Mouse (Mus musculus) bone marrow macrophage, adult 2 months (primary cell): ENCODE measurements around the gene Snapc2.

Source experiments
- CTCF ChIP-seq: IDR thresholded peaks from 2 replicates; pipeline ENCODE4 v1.5.1; 2012; ENCODE audit warnings: low read depth, mild to moderate bottlenecking, low read length, moderate library complexity
- POLR2A ChIP-seq: IDR thresholded peaks from 2 replicates; pipeline ENCODE4 v1.6.1; 2012; ENCODE audit warnings: mild to moderate bottlenecking, low read depth, low read length, borderline replicate concordance

- no peak for TF ChIP-seq CTCF
- TF ChIP-seq POLR2A = no peak
Measured at GRCm38 (mm10) chr8:4263105-4263791, 10.4 kb downstream of the Snapc2 start.
